Mouse (Mus musculus): ENCODE data around the gene Kcnn1. TPM values are rescaled to one million over a fixed set of nuclear protein-coding genes. Genes with fewer than 3 reads are reported as not detected.

The Kcnn1 gene
- polyA plus RNA-seq, 1 experiment, result 3.4 TPM

- Histone ChIP-seq H3K9me3 (peaks cover 20% of the 10 kb centered on the region), H3K4me1 (peaks cover 60% of the 10 kb centered on the region), H3K36me3 (replicated peaks; ENCODE audit: low read length) (peaks cover 44% of the 10 kb centered on the region), H3K27me3 (replicated peaks) (peaks cover 33% of the 10 kb centered on the region), H3K4me3 (replicated peaks) (no peak overlapping the region)
- TF ChIP-seq FLI1 (IDR thresholded peaks at IDR 0.05; ENCODE audit: low read length) (no peak), GATA1 (IDR thresholded peaks at IDR 0.05; ENCODE audit: borderline replicate concordance, low read length) (no peak)
Observed at GRCm38 (mm10) chr8:70821992-70822391, 41.1 kb downstream of the Kcnn1 start.

- H3K9me3 ChIP-seq, result peaks cover 15% of the 10 kb centered on the region
- peaks cover 29% of the 10 kb centered on the region for H3K27me3 ChIP-seq (replicated peaks)
- H3K36me3 ChIP-seq (replicated peaks; ENCODE audit: low read length), result peaks cover 48% of the 10 kb centered on the region
- H3K4me1 ChIP-seq, result peaks cover 65% of the 10 kb centered on the region
- TF ChIP-seq GATA1 (IDR thresholded peaks at IDR 0.05; ENCODE audit: borderline replicate concordance, low read length), result no peak
- TF ChIP-seq FLI1 (IDR thresholded peaks at IDR 0.05; ENCODE audit: low read length), result no peak
- H3K4me3 ChIP-seq (replicated peaks), result peak overlapping the region; percentile 53
Observed at GRCm38 (mm10) chr8:70821399-70821962, 41.6 kb downstream of the Kcnn1 start.

GRCm38 (mm10) chr8:70820101-70820935 is 42.7 kb downstream of the Kcnn1 start:
- no peak overlapping the region for H3K4me3 ChIP-seq (replicated peaks)
- H3K36me3 ChIP-seq (replicated peaks; ENCODE audit: low read length), result peaks cover 59% of the 10 kb centered on the region
- TF ChIP-seq GATA1 (IDR thresholded peaks at IDR 0.05; ENCODE audit: borderline replicate concordance, low read length) (no peak), FLI1 (IDR thresholded peaks at IDR 0.05; ENCODE audit: low read length) (no peak)
- H3K9me3 ChIP-seq, result peaks cover 10% of the 10 kb centered on the region
- peaks cover 17% of the 10 kb centered on the region for H3K27me3 ChIP-seq (replicated peaks)
- H3K4me1 ChIP-seq, result peaks cover 72% of the 10 kb centered on the region

- peaks cover 83% of the 10 kb centered on the region for H3K36me3 ChIP-seq (replicated peaks; ENCODE audit: low read length)
- peaks cover 79% of the 10 kb centered on the region for H3K4me1 ChIP-seq
- H3K27me3 ChIP-seq (replicated peaks), result no peaks in the 10 kb centered on the region
- H3K9me3 ChIP-seq, result peaks cover 10% of the 10 kb centered on the region
- peak overlapping the region; percentile 92 for H3K4me3 ChIP-seq (replicated peaks)
- TF ChIP-seq GATA1 (IDR thresholded peaks at IDR 0.05; ENCODE audit: borderline replicate concordance, low read length), result no peak
- TF ChIP-seq FLI1 (IDR thresholded peaks at IDR 0.05; ENCODE audit: low read length), result no peak
Observed at GRCm38 (mm10) chr8:70816679-70817078, 46.4 kb downstream of the Kcnn1 start.

- Histone ChIP-seq H3K4me1 (peaks cover 91% of the 10 kb centered on the region), H3K27me3 (replicated peaks) (no peaks in the 10 kb centered on the region), H3K9me3 (no peaks in the 10 kb centered on the region), H3K36me3 (replicated peaks; ENCODE audit: low read length) (peaks cover 64% of the 10 kb centered on the region), H3K4me3 (replicated peaks) (peak overlapping the region; percentile 56)
- TF ChIP-seq FLI1 (IDR thresholded peaks at IDR 0.05; ENCODE audit: low read length) (no peak), GATA1 (IDR thresholded peaks at IDR 0.05; ENCODE audit: borderline replicate concordance, low read length) (no peak)
Observed at GRCm38 (mm10) chr8:70812885-70813284, 50.2 kb downstream of the Kcnn1 start.

- H3K4me1 ChIP-seq, result peaks cover 96% of the 10 kb centered on the region
- peak overlapping the region; percentile 83 for H3K4me3 ChIP-seq (replicated peaks)
- H3K9me3 ChIP-seq, result no peaks in the 10 kb centered on the region
- H3K36me3 ChIP-seq (replicated peaks; ENCODE audit: low read length), result peaks cover 60% of the 10 kb centered on the region
- H3K27me3 ChIP-seq (replicated peaks), result no peaks in the 10 kb centered on the region
- TF ChIP-seq FLI1 (IDR thresholded peaks at IDR 0.05; ENCODE audit: low read length) (no peak), GATA1 (IDR thresholded peaks at IDR 0.05; ENCODE audit: borderline replicate concordance, low read length) (no peak)
Observed at GRCm38 (mm10) chr8:70812055-70812454, 51.0 kb downstream of the Kcnn1 start.

GRCm38 (mm10) chr8:70810962-70811680 is 51.9 kb downstream of the Kcnn1 start:
- Histone ChIP-seq H3K27me3 (replicated peaks) (no peaks in the 10 kb centered on the region), H3K36me3 (replicated peaks; ENCODE audit: low read length) (peaks cover 52% of the 10 kb centered on the region), H3K9me3 (no peaks in the 10 kb centered on the region), H3K4me1 (peaks cover 96% of the 10 kb centered on the region), H3K4me3 (replicated peaks) (peak overlapping the region; percentile 88)
- TF ChIP-seq FLI1 (IDR thresholded peaks at IDR 0.05; ENCODE audit: low read length) (peak; percentile 55; the same call in 1 of the 2 replicates), GATA1 (IDR thresholded peaks at IDR 0.05; ENCODE audit: borderline replicate concordance, low read length) (no peak)

- H3K4me3 ChIP-seq (replicated peaks), result peak overlapping the region; percentile 80
- H3K27me3 ChIP-seq (replicated peaks), result no peaks in the 10 kb centered on the region
- TF ChIP-seq FLI1 (IDR thresholded peaks at IDR 0.05; ENCODE audit: low read length), result no peak
- no peak for TF ChIP-seq GATA1 (IDR thresholded peaks at IDR 0.05; ENCODE audit: borderline replicate concordance, low read length)
- H3K36me3 ChIP-seq (replicated peaks; ENCODE audit: low read length), result peaks cover 35% of the 10 kb centered on the region
- peaks cover 89% of the 10 kb centered on the region for H3K4me1 ChIP-seq
- no peaks in the 10 kb centered on the region for H3K9me3 ChIP-seq
Observed at GRCm38 (mm10) chr8:70808955-70809701, 53.9 kb downstream of the Kcnn1 start.

- peak within 1 kb of the TSS; percentile 87 for H3K4me3 ChIP-seq (replicated peaks)
- H3K4me1 ChIP-seq, result peaks cover 85% of the 10 kb centered on the region
Observed at GRCm38 (mm10) chr8:70808239-70808638, 54.8 kb downstream of the Kcnn1 start, which contains the start of gene Il12rb1. Il12rb1 (plus strand) TSS chr8:70808449.

More at GRCm38 (mm10) chr8:70808239-70808638, 54.8 kb downstream of the Kcnn1 start, which contains the start of gene Il12rb1:
- Histone ChIP-seq H3K27me3 (replicated peaks) (no peaks in the 10 kb centered on the region), H3K36me3 (replicated peaks; ENCODE audit: low read length) (peaks cover 30% of the 10 kb centered on the region), H3K9me3 (no peaks in the 10 kb centered on the region)
- no peak for TF ChIP-seq GATA1 (IDR thresholded peaks at IDR 0.05; ENCODE audit: borderline replicate concordance, low read length)
- no peak for TF ChIP-seq FLI1 (IDR thresholded peaks at IDR 0.05; ENCODE audit: low read length)
